7 mouse cellular contexts compared by ENCODE assay signal in the genomic region with DNA sequence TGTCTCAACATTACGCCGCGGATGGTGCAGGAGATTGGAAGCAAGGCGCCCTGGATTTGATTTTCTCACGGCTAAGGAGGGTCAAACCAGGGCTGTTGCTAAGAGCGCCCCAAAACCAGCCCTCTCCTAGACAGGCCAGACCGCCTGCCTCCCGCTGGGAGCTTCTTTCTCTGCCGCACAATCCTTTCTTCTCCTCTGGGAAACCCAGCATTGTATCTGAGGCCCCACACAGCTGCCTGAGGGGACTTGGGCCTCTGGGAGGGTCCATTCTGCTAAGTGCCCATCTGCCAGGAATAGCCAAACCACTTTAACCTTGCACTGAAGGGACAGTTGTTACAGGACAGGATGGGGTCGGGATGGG. TPM values are rescaled to one million over a fixed set of nuclear protein-coding genes. Genes with fewer than 3 reads are reported as not detected.
DNase-seq lines count a peak whose midpoint lies in the region; ATAC-seq and TF ChIP-seq lines count a peak whose summit lies in the region.

No protein-coding gene starts in this region.

- 1% methylated on average over 10 of the region's 10 CpGs for WGBS in lung, embryonic 14.5 days
- under 1% methylated on average over 10 of the region's 10 CpGs for WGBS in embryonic facial prominence, embryonic 12.5 days
- WGBS in hindbrain, postnatal 0 days = 0% methylated on average over 10 of the region's 10 CpGs
- 1% methylated on average over 10 of the region's 10 CpGs for WGBS in neural tube, embryonic 11.5 days

- H3K4me2 ChIP-seq in lung, embryonic 14.5 days = peak overlapping the region; percentile 94
- peak overlapping the region; percentile 87 for H3K4me2 ChIP-seq in embryonic facial prominence, embryonic 12.5 days (replicated peaks)
- H3K4me2 ChIP-seq in hindbrain, postnatal 0 days (ENCODE audit: low read depth, low read length) = peak overlapping the region; percentile 70
- H3K4me2 ChIP-seq in neural tube, embryonic 11.5 days (ENCODE audit: low read depth) = peak overlapping the region; percentile 57

- TF ChIP-seq CTCF in lung, embryonic 14.5 days (IDR thresholded peaks at IDR 0.05; ENCODE audit: low read depth) = no peak
- no peak for TF ChIP-seq CTCF in hindbrain, postnatal 0 days (IDR thresholded peaks at IDR 0.05; ENCODE audit: low read depth)

- peak overlapping the region; percentile 53 for H3K4me3 ChIP-seq in lung, embryonic 14.5 days (ENCODE audit: low read depth, low read length)
- peak overlapping the region; percentile 60 for H3K4me3 ChIP-seq in embryonic facial prominence, embryonic 12.5 days
- peak overlapping the region; percentile 49 for H3K4me3 ChIP-seq in hindbrain, postnatal 0 days (ENCODE audit: low read length)
- H3K4me3 ChIP-seq in neural tube, embryonic 11.5 days (ENCODE audit: low read depth, low read length) = peak overlapping the region; percentile 72

- ATAC-seq in lung, embryonic 14.5 days (ENCODE audit: insufficient read depth) = peak; percentile 67
- ATAC-seq in embryonic facial prominence, embryonic 12.5 days (ENCODE audit: insufficient number of reproducible peaks, insufficient read depth, low FRiP score, low TSS enrichment) = peak; percentile 71
- ATAC-seq in hindbrain, postnatal 0 days = peak; percentile 73
- ATAC-seq in neural tube, embryonic 11.5 days (ENCODE audit: insufficient read depth, low FRiP score, low TSS enrichment) = peak; percentile 87

- H3K9me3 ChIP-seq in lung, embryonic 14.5 days (ENCODE audit: low read depth, low read length) = no peaks in the 10 kb centered on the region
- no peaks in the 10 kb centered on the region for H3K9me3 ChIP-seq in embryonic facial prominence, embryonic 12.5 days
- H3K9me3 ChIP-seq in hindbrain, postnatal 0 days (ENCODE audit: low read length) = no peaks in the 10 kb centered on the region
- H3K9me3 ChIP-seq in neural tube, embryonic 11.5 days (ENCODE audit: control insufficient read depth, low read length) = no peaks in the 10 kb centered on the region

- H3K27me3 ChIP-seq in lung, embryonic 14.5 days (ENCODE audit: insufficient read depth, low read length) = no peaks in the 10 kb centered on the region
- H3K27me3 ChIP-seq in embryonic facial prominence, embryonic 12.5 days = no peaks in the 10 kb centered on the region
- no peaks in the 10 kb centered on the region for H3K27me3 ChIP-seq in hindbrain, postnatal 0 days (ENCODE audit: insufficient read depth, low read length)
- no peaks in the 10 kb centered on the region for H3K27me3 ChIP-seq in neural tube, embryonic 11.5 days (ENCODE audit: control insufficient read depth, insufficient read depth, low read length)

- H3K36me3 ChIP-seq in lung, embryonic 14.5 days (ENCODE audit: insufficient read depth) = peaks cover 9% of the 10 kb centered on the region
- peaks cover 16% of the 10 kb centered on the region for H3K36me3 ChIP-seq in embryonic facial prominence, embryonic 12.5 days
- peaks cover 5% of the 10 kb centered on the region; the same call in 1 of the 2 replicates for H3K36me3 ChIP-seq in hindbrain, postnatal 0 days (ENCODE audit: insufficient read depth, low read length)
- 0 out of 2 replicates have a peak, but pooled peaks cover 4% of the 10 kb centered on the region for H3K36me3 ChIP-seq in neural tube, embryonic 11.5 days (ENCODE audit: control insufficient read depth, insufficient read depth, low read length)

- no peaks in the 10 kb centered on the region for H3K4me1 ChIP-seq in lung, embryonic 14.5 days (ENCODE audit: insufficient read depth)
- H3K4me1 ChIP-seq in embryonic facial prominence, embryonic 12.5 days = peaks cover 13% of the 10 kb centered on the region; the same call in 1 of the 2 replicates
- peaks cover 31% of the 10 kb centered on the region for H3K4me1 ChIP-seq in hindbrain, postnatal 0 days (ENCODE audit: insufficient read depth, low read length)
- H3K4me1 ChIP-seq in neural tube, embryonic 11.5 days (ENCODE audit: control insufficient read depth, insufficient read depth, low read length) = peaks cover 4% of the 10 kb centered on the region; the same call in 1 of the 2 replicates

- peak overlapping the region; percentile 64 for H3K9ac ChIP-seq in lung, embryonic 14.5 days
- peak overlapping the region; percentile 77 for H3K9ac ChIP-seq in embryonic facial prominence, embryonic 12.5 days
- peak overlapping the region; percentile 60 for H3K9ac ChIP-seq in hindbrain, postnatal 0 days (replicated peaks; ENCODE audit: low read length)
- peak overlapping the region; percentile 86 for H3K9ac ChIP-seq in neural tube, embryonic 11.5 days (ENCODE audit: low read length)

- H3K27ac ChIP-seq in lung, embryonic 14.5 days (ENCODE audit: low read depth) = no peak overlapping the region
- peak overlapping the region; percentile 78; the same call in 1 of the 2 replicates for H3K27ac ChIP-seq in embryonic facial prominence, embryonic 12.5 days
- H3K27ac ChIP-seq in hindbrain, postnatal 0 days = peak overlapping the region; percentile 92
- H3K27ac ChIP-seq in neural tube, embryonic 11.5 days (ENCODE audit: low read depth, low read length) = peak overlapping the region; percentile 95

- peak; percentile 39 for DNase-seq in lung, embryonic 14.5 days
- no peak for DNase-seq in lung, postnatal 36 days
- peak; percentile 74 for DNase-seq in hindbrain, postnatal 0 days (ENCODE audit: low spot score)
- DNase-seq in neural tube, embryonic 11.5 days (ENCODE audit: low spot score) = peak; percentile 85
- DNase-seq in spleen, postnatal 10 days (ENCODE audit: low spot score in 2 of 2) = no peak
- no peak for DNase-seq in kidney, adult 8-10 months

RNA-seq across cellular contexts. Expression of gene Tagln3, which starts 0.3 kb away (rescaled TPM):
- polyA plus RNA-seq in lung, embryonic 14.5 days (2014; fragmentation: Nextera tagmentation; extraction: Ambion mirVana) = 5.1 and 5.2 TPM in 2 replicates
- 60.2 and 81.5 TPM in 2 replicates for polyA plus RNA-seq in embryonic facial prominence, embryonic 12.5 days (2016; fragmentation: Nextera tagmentation; extraction: Ambion mirVana)
- total RNA-seq in hindbrain, postnatal 0 days (2014; rRNA removed) = 190 and 198 TPM in 2 replicates
- polyA plus RNA-seq in hindbrain, postnatal 0 days (2015; fragmentation: Nextera tagmentation; extraction: Ambion mirVana) = 302 and 317 TPM in 2 replicates
- polyA plus RNA-seq in neural tube, embryonic 11.5 days (2014; fragmentation: Nextera tagmentation; extraction: Ambion mirVana) = 433 and 470 TPM in 2 replicates

RNA-seq across cellular contexts. Expression of gene Abhd10, which starts 18.0 kb away (rescaled TPM):
- polyA plus RNA-seq in lung, embryonic 14.5 days (2014; fragmentation: Nextera tagmentation; extraction: Ambion mirVana) = 35.6 and 39.6 TPM in 2 replicates
- 37.3 and 43.6 TPM in 2 replicates for polyA plus RNA-seq in embryonic facial prominence, embryonic 12.5 days (2016; fragmentation: Nextera tagmentation; extraction: Ambion mirVana)
- 19.0 and 21.7 TPM in 2 replicates for total RNA-seq in hindbrain, postnatal 0 days (2014; rRNA removed)
- polyA plus RNA-seq in hindbrain, postnatal 0 days (2015; fragmentation: Nextera tagmentation; extraction: Ambion mirVana) = 34.4 and 36.2 TPM in 2 replicates
- polyA plus RNA-seq in neural tube, embryonic 11.5 days (2014; fragmentation: Nextera tagmentation; extraction: Ambion mirVana) = 43.2 and 48.8 TPM in 2 replicates

RNA-seq across cellular contexts. Expression of gene Tmprss7, which starts 31.3 kb away (rescaled TPM):
- polyA plus RNA-seq in lung, embryonic 14.5 days (2014; fragmentation: Nextera tagmentation; extraction: Ambion mirVana) = 0.11 TPM in 1 of 2 replicates, not detected in the other
- 0.22 and 0.29 TPM in 2 replicates for polyA plus RNA-seq in embryonic facial prominence, embryonic 12.5 days (2016; fragmentation: Nextera tagmentation; extraction: Ambion mirVana)
- 0.58 and 0.73 TPM in 2 replicates for total RNA-seq in hindbrain, postnatal 0 days (2014; rRNA removed)
- polyA plus RNA-seq in hindbrain, postnatal 0 days (2015; fragmentation: Nextera tagmentation; extraction: Ambion mirVana) = 0.55 and 0.59 TPM in 2 replicates
- polyA plus RNA-seq in neural tube, embryonic 11.5 days (2014; fragmentation: Nextera tagmentation; extraction: Ambion mirVana) = 0.41 and 0.58 TPM in 2 replicates

Comparison
In these comparisons a context has a peak if more than half of its experiments do, and no peak if none do; other contexts are left out.
1. DNase-seq: peak in lung, embryonic 14.5 days (single experiment), hindbrain, postnatal 0 days (single experiment) and neural tube, embryonic 11.5 days (single experiment); none in lung, postnatal 36 days (single experiment), spleen, postnatal 10 days (0 of 2) and kidney, adult 8-10 months (0 of 2).
2. Peak in every context shown above with its lines, with median percentiles within 50 percentile points of each other: ATAC-seq, H3K4me2 ChIP-seq, H3K4me3 ChIP-seq and H3K9ac ChIP-seq.